In genomic region chr16:11437641-11438040, GRCm38 (mm10) we compare ENCODE assay signal across 22 mouse cellular contexts.
DNase-seq lines count a peak whose midpoint lies in the region; ATAC-seq and TF ChIP-seq lines count a peak whose summit lies in the region.
"Had no signal": no experiment of that assay in that cellular context is flagged by ENCODE, and none has a peak within 500 bp of the region (broad histone marks: within the 10 kb centered on the region; RNA-seq: fewer than 3 reads in every experiment).

No protein-coding gene starts in this region.

- DNase-seq in lung, postnatal 25 days (ENCODE audit: low spot score), result no peak
- DNase-seq in brain, adult 2 months (ENCODE audit: low read depth, low spot score), result peak; percentile 48
- no peak for DNase-seq in natural killer cell, adult 2 months (ENCODE audit: low spot score in 2 of 2)
- DNase-seq in frontal cortex, postnatal 25 days (ENCODE audit: low spot score in 2 of 2), result no peak
- DNase-seq: adrenal gland, adult 8-10 months; adrenal gland, postnatal 25 days; cerebellum, adult 18-20 months; cerebellum, adult 9-10 months; cerebellum, postnatal 14 days; forebrain, postnatal 0 days; gastrocnemius, postnatal 25 days; heart, adult 2 months; heart, postnatal 14 days; heart, postnatal 4 days had no signal

- no peak overlapping the region for H3K4me2 ChIP-seq in lung, embryonic 15.5 days
- no peak overlapping the region for H3K4me2 ChIP-seq in intestine, embryonic 16.5 days (ENCODE audit: low read depth, low read length)
- H3K4me2 ChIP-seq: heart, embryonic 13.5 days; hindbrain, embryonic 14.5 days had no signal

- no peak for TF ChIP-seq CTCF in small intestine, adult 2 months (IDR thresholded peaks at IDR 0.05; ENCODE audit: extremely low read depth, insufficient read length, insufficient replicate concordance, low read depth, low read length)

- 75% methylated on average over 3 of the region's 3 CpGs for WGBS in lung, embryonic 15.5 days
- 75% methylated on average over 3 of the region's 3 CpGs for WGBS in intestine, embryonic 16.5 days
- WGBS in small intestine, adult 2 months, result 52% methylated on average over 3 of the region's 3 CpGs

- H3K27me3 ChIP-seq in lung, embryonic 15.5 days, result no peaks in the 10 kb centered on the region
- H3K27me3 ChIP-seq in intestine, embryonic 16.5 days (replicated peaks; ENCODE audit: control insufficient read depth, insufficient read depth, low read length), result no peaks in the 10 kb centered on the region
- no peaks in the 10 kb centered on the region for H3K27me3 ChIP-seq in small intestine, adult 2 months (ENCODE audit: control insufficient read depth, insufficient read depth, low read length)
- H3K27me3 ChIP-seq: heart, embryonic 13.5 days had no signal

- no peaks in the 10 kb centered on the region for H3K9me3 ChIP-seq in lung, embryonic 15.5 days
- no peaks in the 10 kb centered on the region for H3K9me3 ChIP-seq in intestine, embryonic 16.5 days (ENCODE audit: control insufficient read depth, low read length)
- H3K9me3 ChIP-seq: heart, embryonic 10.5 days; heart, embryonic 13.5 days had no signal

- H3K4me1 ChIP-seq in lung, embryonic 15.5 days, result peaks cover 20% of the 10 kb centered on the region
- H3K4me1 ChIP-seq in intestine, embryonic 16.5 days (ENCODE audit: control insufficient read depth, insufficient read depth, low read length), result peaks cover 5% of the 10 kb centered on the region; the same call in 1 of the 2 replicates
- H3K4me1 ChIP-seq in small intestine, adult 2 months (ENCODE audit: control insufficient read depth, insufficient read depth, insufficient read length, low read length), result peaks cover 20% of the 10 kb centered on the region; the same call in 1 of the 2 replicates
- H3K4me1 ChIP-seq: heart, embryonic 10.5 days; heart, embryonic 13.5 days had no signal

- no peak for TF ChIP-seq POLR2A in small intestine, adult 2 months (IDR thresholded peaks at IDR 0.05; ENCODE audit: low read depth, low read length)

- peak overlapping the region; percentile 73; the same call in 1 of the 2 replicates for H3K27ac ChIP-seq in lung, embryonic 15.5 days
- peak overlapping the region; percentile 60 for H3K27ac ChIP-seq in intestine, embryonic 16.5 days (ENCODE audit: low read length)
- peak overlapping the region; percentile 67 for H3K27ac ChIP-seq in small intestine, adult 2 months (ENCODE audit: insufficient read depth, low read depth, low read length)
- H3K27ac ChIP-seq: heart, adult 2 months; heart, embryonic 10.5 days; heart, embryonic 13.5 days; hindbrain, embryonic 14.5 days had no signal

- no peak overlapping the region for H3K9ac ChIP-seq in lung, embryonic 15.5 days
- no peak overlapping the region for H3K9ac ChIP-seq in intestine, embryonic 16.5 days (ENCODE audit: low read depth, low read length)
- H3K9ac ChIP-seq: forebrain, postnatal 0 days; heart, embryonic 13.5 days; hindbrain, embryonic 14.5 days had no signal

- ATAC-seq in lung, embryonic 15.5 days (ENCODE audit: borderline replicate concordance, extremely low read depth, low FRiP score, low TSS enrichment), result no peak
- ATAC-seq in intestine, embryonic 16.5 days, result peak; percentile 88
- ATAC-seq: activated CD4-positive, CD25-positive, alpha-beta regulatory T cell, adult 4 months; forebrain, embryonic 14.5 days; forebrain, postnatal 0 days had no signal

- H3K4me3 ChIP-seq in lung, embryonic 15.5 days, result no peak overlapping the region
- no peak overlapping the region for H3K4me3 ChIP-seq in intestine, embryonic 16.5 days (ENCODE audit: low read length)
- H3K4me3 ChIP-seq in small intestine, adult 2 months (ENCODE audit: low read depth, low read length), result no peak overlapping the region
- H3K4me3 ChIP-seq: heart, adult 2 months; heart, embryonic 10.5 days; heart, embryonic 13.5 days had no signal

- H3K36me3 ChIP-seq in lung, embryonic 15.5 days, result no peaks in the 10 kb centered on the region
- H3K36me3 ChIP-seq in intestine, embryonic 16.5 days (ENCODE audit: control insufficient read depth, insufficient read depth, low read length), result no peaks in the 10 kb centered on the region
- no peaks in the 10 kb centered on the region for H3K36me3 ChIP-seq in small intestine, adult 2 months (ENCODE audit: control insufficient read depth, insufficient read depth, low read length)
- H3K36me3 ChIP-seq: heart, embryonic 10.5 days; heart, embryonic 13.5 days had no signal
